Mouse (Mus musculus) E14TG2a.4 (cell line): ENCODE measurements around the gene Tns2.

Source experiments
- CTCF ChIP-seq: conservative IDR thresholded peaks from 2 replicates; pipeline ENCODE4 v1.5.1; 2014; ENCODE audit warnings: low read length
- POU5F1 ChIP-seq: IDR thresholded peaks from 2 replicates; pipeline ENCODE4 v1.6.1; 2014; ENCODE audit warnings: low read length, borderline replicate concordance

GRCm38 (mm10) chr15:102099260-102099659 lies 953 bp upstream of the Tns2 start:
- TF ChIP-seq CTCF (no peak), POU5F1 (no peak)
